Mouse (Mus musculus): ENCODE data around the gene Aebp1. TPM values are rescaled to one million over a fixed set of nuclear protein-coding genes. Genes with fewer than 3 reads are reported as not detected.

Gene Aebp1
- 1.1 TPM for polyA plus RNA-seq (2017; shearing (Covaris generic))

DNA sequence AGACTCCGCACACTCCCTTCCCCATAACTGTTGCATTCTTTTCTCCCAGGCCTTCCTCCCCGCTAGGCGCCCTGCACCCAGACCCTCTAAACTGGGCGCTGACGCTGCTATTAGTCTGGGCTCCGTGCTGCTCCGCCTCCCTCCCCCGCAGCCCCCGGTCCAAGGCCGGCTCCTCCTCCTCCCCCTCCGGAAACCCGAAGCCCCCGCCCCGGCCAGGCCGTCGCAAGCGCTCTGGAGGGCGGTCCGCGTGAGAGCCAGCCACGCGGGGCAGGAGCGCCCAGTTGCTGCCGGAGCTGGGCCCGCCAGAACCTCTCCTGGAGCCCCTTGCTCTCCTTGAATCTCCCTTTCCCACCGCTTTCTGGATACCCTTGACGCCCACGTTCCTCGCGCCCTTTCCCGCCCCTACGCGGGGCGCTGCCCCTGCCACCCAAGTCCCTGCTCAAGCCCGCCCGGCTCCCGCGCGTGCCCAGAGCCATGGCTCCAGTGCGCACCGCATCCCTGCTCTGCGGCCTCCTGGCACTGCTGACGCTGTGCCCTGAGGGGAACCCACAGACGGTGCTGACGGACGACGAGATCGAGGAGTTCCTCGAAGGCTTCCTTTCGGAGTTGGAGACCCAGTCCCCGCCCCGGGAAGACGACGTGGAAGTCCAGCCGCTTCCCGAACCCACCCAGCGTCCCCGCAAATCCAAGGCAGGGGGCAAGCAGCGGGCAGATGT, at the start of gene Aebp1:
TSS of gene Aebp1 (plus strand) at position 270 of the 716 bp plus-strand sequence.

DNA sequence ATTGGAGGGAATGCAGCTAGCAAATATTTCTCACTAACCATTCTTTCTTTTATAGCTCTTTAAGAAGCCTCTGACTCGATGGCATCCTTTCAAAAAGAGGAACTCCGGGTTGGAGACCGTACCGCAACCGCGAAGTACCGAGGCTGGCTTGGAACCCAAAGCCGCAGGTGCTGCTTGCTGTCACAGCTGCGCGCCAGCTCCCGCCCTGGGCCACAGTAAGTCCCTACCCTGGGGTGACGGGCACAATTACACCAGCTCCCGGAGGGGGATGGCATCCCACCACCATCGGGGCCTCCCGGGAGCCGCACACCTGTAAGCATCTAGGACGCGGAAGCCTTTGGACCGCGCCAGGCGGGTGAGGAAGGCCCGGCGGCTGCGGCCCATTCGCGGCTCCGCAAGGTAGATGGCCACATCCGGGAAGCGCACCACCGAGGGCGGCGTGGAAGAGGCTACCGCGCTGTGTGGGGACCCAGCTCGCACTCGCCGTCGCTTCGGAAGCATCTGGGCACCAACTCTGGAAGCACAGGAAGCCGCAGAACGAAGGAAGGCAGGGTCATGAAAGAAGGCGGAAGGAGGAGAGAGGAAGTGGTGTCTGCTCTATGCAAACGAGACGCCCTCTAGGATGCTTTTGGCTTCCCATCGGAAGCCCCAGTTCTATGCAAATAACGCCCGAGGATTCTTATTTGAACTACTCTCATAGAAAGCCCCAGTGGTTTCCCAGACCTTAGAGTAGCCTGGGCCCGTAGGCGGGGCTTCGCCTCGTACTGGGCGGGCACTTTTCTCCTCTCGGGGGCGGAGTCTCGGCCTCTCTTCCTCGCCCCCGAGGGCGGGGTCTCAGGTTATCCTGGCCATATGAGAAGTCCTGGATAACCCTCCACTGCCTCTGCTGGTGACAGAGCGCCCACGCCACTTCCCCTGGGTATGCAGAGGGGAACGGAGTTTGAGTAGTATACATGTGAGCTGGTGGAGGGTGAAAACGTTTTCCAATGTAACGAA, 24.2 kb upstream of the Aebp1 start, which contains the start of gene Polm:
TSS of gene Polm (minus strand) at position 766 of the 996 bp plus-strand sequence.

DNA sequence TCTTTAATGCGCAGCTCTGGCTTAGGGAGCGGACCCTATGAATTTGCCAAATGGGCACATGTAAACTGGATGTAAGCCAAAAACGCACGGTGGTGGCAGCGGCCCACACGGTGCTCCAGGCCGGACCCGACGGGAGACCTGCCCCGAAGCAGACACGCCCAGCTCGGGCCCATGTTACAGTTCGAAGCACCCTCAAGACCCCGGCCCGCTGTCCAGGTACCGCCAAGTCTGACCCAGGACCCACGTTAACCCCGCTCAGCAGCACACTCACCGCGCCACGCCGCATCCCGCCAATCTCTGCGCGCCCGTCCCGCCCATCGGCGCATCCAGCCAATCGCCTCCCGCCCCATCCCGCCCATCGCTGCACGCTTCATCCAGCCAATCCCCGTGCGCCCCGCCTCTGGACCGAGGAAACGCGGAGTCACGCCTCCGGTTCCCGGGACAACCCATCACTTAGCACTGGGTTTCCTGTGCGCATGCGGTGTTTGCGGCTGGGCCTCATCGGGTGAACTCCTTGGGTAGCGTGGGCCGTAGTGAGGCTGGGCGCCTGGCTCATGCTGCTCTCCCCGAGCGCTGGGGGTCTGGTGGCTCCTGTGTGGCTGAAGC, 16.3 kb downstream of the Aebp1 start, which contains the start of gene Pold2:
TSS of gene Pold2 (minus strand) at position 372 of the 606 bp plus-strand sequence.

DNA sequence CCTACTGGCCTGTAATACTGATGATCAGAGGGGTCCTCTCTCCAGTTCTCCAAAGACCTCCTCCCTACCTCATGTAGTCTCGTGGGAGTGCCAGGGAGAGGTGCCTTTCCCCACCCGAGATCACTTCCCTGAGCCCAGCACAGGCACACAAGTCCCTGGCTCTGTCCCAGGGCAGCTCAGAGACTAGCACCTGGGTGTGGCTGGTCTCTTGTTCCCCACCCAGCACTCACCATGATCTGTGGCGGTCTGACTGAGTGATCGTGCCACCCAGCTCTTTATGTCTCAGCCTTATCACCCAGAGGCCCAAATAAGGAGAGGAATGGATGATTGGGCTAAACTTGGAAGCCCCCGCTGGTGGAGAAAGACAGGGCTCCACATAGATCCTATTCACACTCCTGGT, 36.8 kb downstream of the Aebp1 start, which contains the start of gene Myl7:
TSS of gene Myl7 (minus strand) at position 252 of the 400 bp plus-strand sequence.

Other genes starting within 250 kb of the Aebp1 start
- 43.5 TPM for gene Mrps24, start 146.3 kb upstream of the Aebp1 start, polyA plus RNA-seq (2017; shearing (Covaris generic))
- gene Urgcp, start 99.6 kb upstream of the Aebp1 start, polyA plus RNA-seq (2017; shearing (Covaris generic)) = 40.8 TPM
- 306 TPM for gene Dbnl, start 73.5 kb upstream of the Aebp1 start, polyA plus RNA-seq (2017; shearing (Covaris generic))
- 5.1 TPM for gene Pgam2, start 58.2 kb upstream of the Aebp1 start, polyA plus RNA-seq (2017; shearing (Covaris generic))
- gene Polm, start 23.9 kb upstream of the Aebp1 start, polyA plus RNA-seq (2017; shearing (Covaris generic)) = 42.5 TPM
- 90.3 TPM for gene Pold2, start 16.3 kb downstream of the Aebp1 start, polyA plus RNA-seq (2017; shearing (Covaris generic))
- gene Myl7, start 36.8 kb downstream of the Aebp1 start, polyA plus RNA-seq (2017; shearing (Covaris generic)) = not detected
- gene Gck, start 88.1 kb downstream of the Aebp1 start, polyA plus RNA-seq (2017; shearing (Covaris generic)) = not detected
- gene Ykt6, start 93.7 kb downstream of the Aebp1 start, polyA plus RNA-seq (2017; shearing (Covaris generic)) = 65.3 TPM
- gene Camk2b, start 204.4 kb downstream of the Aebp1 start, polyA plus RNA-seq (2017; shearing (Covaris generic)) = 19.5 TPM